Mouse (Mus musculus) MEL (cell line): Measurements from ENCODE around the gene Fam13a. TPM values are rescaled to one million over a fixed set of nuclear protein-coding genes. Genes with fewer than 3 reads are reported as not detected.

Experiments
- DNase-seq: peaks from one replicate; pipeline ENCODE4 v3.0.0; 2011; ENCODE audit warnings: low read depth, low spot score
- H3K27ac ChIP-seq: 2 replicates; pipeline ENCODE4 v1.5.1; 2012; ENCODE audit warnings: low read depth, mild to moderate bottlenecking, control low read depth, low read length, moderate library complexity; ENCODE audit not compliant: control insufficient read depth
- H3K27me3 ChIP-seq, 2 experiments: fragments of 150-350 bp in 1 of 2; sonication (generic) in 1 of 2; 2 replicates each; pipeline ENCODE4 v1.6.1; 2012; ENCODE audit warnings: low read length in 2 of 2, mild to moderate bottlenecking in 2 of 2, improper control_type of control experiment in 1 of 2, moderate library complexity in 1 of 2; ENCODE audit not compliant: insufficient read depth in 2 of 2, control insufficient read depth in 1 of 2
- H3K36me3 ChIP-seq, 2 experiments: 2 replicates each; pipeline ENCODE4 v1.6.1; 2012 to 2014; ENCODE audit warnings: low read length in 2 of 2, improper control_type of control experiment in 1 of 2, inconsistent platforms in 1 of 2, mild to moderate bottlenecking in 1 of 2; ENCODE audit not compliant: insufficient read depth in 2 of 2, control insufficient read depth in 1 of 2
- H3K4me1 ChIP-seq, 2 experiments: fragments of 150-350 bp in 1 of 2; sonication (generic) in 1 of 2; 2 replicates each; pipeline ENCODE4 v1.6.1; 2012; ENCODE audit warnings: low read length in 2 of 2, improper control_type of control experiment in 1 of 2, mild to moderate bottlenecking in 1 of 2; ENCODE audit not compliant: insufficient read depth in 2 of 2, control insufficient read depth in 1 of 2
- H3K4me3 ChIP-seq, 2 experiments: fragments of 150-350 bp in 1 of 2; sonication (generic) in 1 of 2; 2 replicates each; pipeline ENCODE4 v1.5.1; 2012; ENCODE audit warnings: low read depth in 2 of 2, low read length in 2 of 2, mild to moderate bottlenecking in 2 of 2, moderate library complexity in 2 of 2, control low read depth in 1 of 2, improper control_type of control experiment in 1 of 2; ENCODE audit not compliant: control insufficient read depth in 1 of 2, insufficient read depth in 1 of 2
- H3K79me2 ChIP-seq: 2 replicates; pipeline ENCODE4 v1.6.1; 2012; ENCODE audit warnings: mild to moderate bottlenecking, low read length, moderate library complexity; ENCODE audit not compliant: control insufficient read depth, poor library complexity, insufficient read depth
- H3K9ac ChIP-seq: 2 replicates; pipeline ENCODE4 v1.6.1; 2012; ENCODE audit warnings: low read depth, mild to moderate bottlenecking, control low read depth, low read length, moderate library complexity; ENCODE audit not compliant: control insufficient read depth, poor library complexity, severe bottlenecking
- H3K9me3 ChIP-seq: fragments of 150-350 bp; sonication (generic); replicated peaks from 2 replicates; pipeline ENCODE4 v1.6.1; 2012; ENCODE audit warnings: mild to moderate bottlenecking, low read length, improper control_type of control experiment, moderate library complexity; ENCODE audit not compliant: insufficient read depth
- CHD1 ChIP-seq: IDR thresholded peaks from 2 replicates; pipeline ENCODE4 v1.6.1; 2012; ENCODE audit warnings: low read depth, mild to moderate bottlenecking, inconsistent platforms, low read length, improper control_type of control experiment
- CHD2 ChIP-seq: IDR thresholded peaks from 2 replicates; pipeline ENCODE4 v1.6.1; 2011; ENCODE audit warnings: low read length, improper control_type of control experiment
- EP300 ChIP-seq, 2 experiments: IDR thresholded peaks; 2 replicates each; pipeline ENCODE4 v1.6.1; 2011; ENCODE audit warnings: improper control_type of control experiment in 2 of 2, low read length in 2 of 2, low read depth in 1 of 2, mild to moderate bottlenecking in 1 of 2
- ETS1 ChIP-seq: IDR thresholded peaks from 2 replicates; pipeline ENCODE4 v1.6.1; 2012; ENCODE audit warnings: low read depth, mild to moderate bottlenecking, inconsistent platforms, low read length, improper control_type of control experiment, moderate library complexity
- GATA1 ChIP-seq: IDR thresholded peaks from 2 replicates; pipeline ENCODE4 v1.6.1; 2011; ENCODE audit warnings: low read depth, low read length, improper control_type of control experiment
- JUND ChIP-seq: IDR thresholded peaks from 2 replicates; pipeline ENCODE4 v1.6.1; 2011; ENCODE audit warnings: low read depth, mild to moderate bottlenecking, improper control_type of control experiment, low read length
- MAX ChIP-seq: IDR thresholded peaks from 2 replicates; pipeline ENCODE4 v1.6.1; 2011; ENCODE audit warnings: low read length, improper control_type of control experiment
- MAZ ChIP-seq: IDR thresholded peaks from 2 replicates; pipeline ENCODE4 v1.6.1; 2012; ENCODE audit warnings: low read depth, mild to moderate bottlenecking, inconsistent platforms, low read length, improper control_type of control experiment
- MEF2A ChIP-seq: IDR thresholded peaks from 2 replicates; pipeline ENCODE4 v1.6.1; 2014; ENCODE audit warnings: low read depth, mild to moderate bottlenecking, inconsistent platforms, low read length, improper control_type of control experiment; ENCODE audit not compliant: poor library complexity, insufficient replicate concordance, severe bottlenecking; ENCODE audit errors: extremely low read depth
- MXI1 ChIP-seq: IDR thresholded peaks from 2 replicates; pipeline ENCODE4 v1.6.1; 2011; ENCODE audit warnings: mild to moderate bottlenecking, low read depth, low read length, improper control_type of control experiment
- MYC ChIP-seq: IDR thresholded peaks from 2 replicates; pipeline ENCODE4 v1.6.1; 2011; ENCODE audit warnings: low read depth, mild to moderate bottlenecking, low read length, improper control_type of control experiment, moderate library complexity
- NELFE ChIP-seq: IDR thresholded peaks from 2 replicates; pipeline ENCODE4 v1.6.1; 2011; ENCODE audit warnings: low read depth, low read length, improper control_type of control experiment
- NRF1 ChIP-seq: IDR thresholded peaks from 2 replicates; pipeline ENCODE4 v1.6.1; 2014; ENCODE audit warnings: low read depth, mild to moderate bottlenecking, inconsistent platforms, low read length, improper control_type of control experiment, moderate library complexity; ENCODE audit not compliant: poor library complexity, insufficient read depth, severe bottlenecking
- POLR2AphosphoS5 ChIP-seq: IDR thresholded peaks from 2 replicates; pipeline ENCODE4 v1.6.1; 2012; ENCODE audit warnings: low read depth, borderline replicate concordance, mild to moderate bottlenecking, inconsistent platforms, low read length, moderate library complexity, mixed read lengths
- RCOR1 ChIP-seq: IDR thresholded peaks from 2 replicates; pipeline ENCODE4 v1.6.1; 2012; ENCODE audit warnings: low read depth, mild to moderate bottlenecking, inconsistent platforms, low read length, improper control_type of control experiment
- TAL1 ChIP-seq: IDR thresholded peaks from 2 replicates; pipeline ENCODE4 v1.6.1; 2012; ENCODE audit warnings: mild to moderate bottlenecking, inconsistent platforms, low read length, moderate library complexity, mixed read lengths
- UBTF ChIP-seq: IDR thresholded peaks from 2 replicates; pipeline ENCODE4 v1.6.1; 2012; ENCODE audit warnings: low read depth, mild to moderate bottlenecking, inconsistent platforms, low read length, improper control_type of control experiment, moderate library complexity, borderline replicate concordance; ENCODE audit not compliant: insufficient read depth
- USF1 ChIP-seq: IDR thresholded peaks from 2 replicates; pipeline ENCODE4 v1.6.1; 2014; ENCODE audit warnings: low read depth, mild to moderate bottlenecking, inconsistent platforms, low read length, improper control_type of control experiment, moderate library complexity
- USF2 ChIP-seq, 2 experiments: IDR thresholded peaks; 2 replicates each; pipeline ENCODE4 v1.6.1; 2011 to 2012; ENCODE audit warnings: improper control_type of control experiment in 2 of 2, low read length in 2 of 2, borderline replicate concordance in 1 of 2, inconsistent platforms in 1 of 2, low read depth in 1 of 2, mild to moderate bottlenecking in 1 of 2; ENCODE audit not compliant: insufficient read depth in 1 of 2
- ZC3H11A ChIP-seq: IDR thresholded peaks from 2 replicates; pipeline ENCODE4 v1.6.1; 2012; ENCODE audit warnings: low read depth, mild to moderate bottlenecking, inconsistent platforms, low read length, improper control_type of control experiment
- ZKSCAN1 ChIP-seq: IDR thresholded peaks from 2 replicates; pipeline ENCODE4 v1.6.1; 2012; ENCODE audit warnings: low read depth, mild to moderate bottlenecking, inconsistent platforms, low read length, improper control_type of control experiment, moderate library complexity
- ZMIZ1 ChIP-seq: IDR thresholded peaks from 2 replicates; pipeline ENCODE4 v1.6.1; 2012; ENCODE audit warnings: low read depth, mild to moderate bottlenecking, inconsistent platforms, low read length, improper control_type of control experiment, moderate library complexity
- ZNF384 ChIP-seq: IDR thresholded peaks from 2 replicates; pipeline ENCODE4 v1.6.1; 2012; ENCODE audit warnings: low read depth, mild to moderate bottlenecking, inconsistent platforms, low read length, improper control_type of control experiment
- polyA plus RNA-seq, 2 experiments: library from polyadenylated mRNA; stranded (reverse) in 1 of 2; unstranded in 1 of 2; fragments of >175 nt in 1 of 2; fragments of >200 nt in 1 of 2; gene quantifications; 2 replicates each; pipeline versions ENCODE4 v1.2.1 to v1.2.4; 2012; ENCODE audit warnings: low replicate concordance in 2 of 2, low read depth in 1 of 2; ENCODE audit not compliant: insufficient read length in 2 of 2, insufficient read depth in 1 of 2, missing spikeins in 1 of 2
- total RNA-seq: library from RNA; depleted of rRNA; stranded (reverse); fragments of 300-350 nt; gene quantifications from 2 replicates; pipeline ENCODE4 v1.2.3, GENCODE M21; 2012

Fam13a gene
- total and polyA plus RNA-seq, 3 experiments, result not detected

GRCm38 (mm10) chr6:59064440-59064839 is 40.1 kb upstream of the Fam13a start:
- no peak overlapping the region for H3K27ac ChIP-seq
- no peaks in the 10 kb centered on the region for H3K9me3 ChIP-seq
- DNase-seq, result no peak
- no peak overlapping the region for H3K4me3 ChIP-seq
- no peaks in the 10 kb centered on the region for H3K79me2 ChIP-seq
- H3K27me3 ChIP-seq, result no peaks in the 10 kb centered on the region
- no peaks in the 10 kb centered on the region for H3K36me3 ChIP-seq
- no peak overlapping the region for H3K9ac ChIP-seq
- TF ChIP-seq UBTF, result no peak
- TF ChIP-seq ZC3H11A, result no peak
- no peak for TF ChIP-seq MAZ
- TF ChIP-seq NELFE, result no peak
- no peak for TF ChIP-seq JUND
- TF ChIP-seq ZMIZ1, result no peak
- no peak for TF ChIP-seq EP300 (IDR thresholded peaks at IDR 0.05; ENCODE audit: low read depth in 1 of 2, low read length in 2 of 2)
- no peak for TF ChIP-seq RCOR1
- H3K4me1 ChIP-seq, result no peaks in the 10 kb centered on the region

- no peak for DNase-seq
- H3K27me3 ChIP-seq, result no peaks in the 10 kb centered on the region
Observed at GRCm38 (mm10) chr6:59053232-59053631, 28.9 kb upstream of the Fam13a start.

GRCm38 (mm10) chr6:59039719-59040118 is 15.4 kb upstream of the Fam13a start:
- Histone ChIP-seq H3K79me2 (no peaks in the 10 kb centered on the region), H3K27me3 (no peaks in the 10 kb centered on the region; a peak in 1 of 4 replicates)
- DNase-seq, result no peak

More at GRCm38 (mm10) chr6:59053232-59053631, 28.9 kb upstream of the Fam13a start:
- H3K27ac ChIP-seq, result no peak overlapping the region
- H3K36me3 ChIP-seq, result no peaks in the 10 kb centered on the region
- no peak overlapping the region for H3K9ac ChIP-seq
- no peaks in the 10 kb centered on the region for H3K79me2 ChIP-seq
- no peak overlapping the region for H3K4me3 ChIP-seq
- TF ChIP-seq MEF2A, result no peak
- TF ChIP-seq ZKSCAN1, result no peak
- no peak for TF ChIP-seq GATA1
- TF ChIP-seq USF2 (IDR thresholded peaks at IDR 0.05; ENCODE audit: borderline replicate concordance in 1 of 2, insufficient read depth in 1 of 2, low read depth in 1 of 2, low read length in 2 of 2), result no peak
- TF ChIP-seq USF1, result no peak
- TF ChIP-seq CHD1, result no peak
- no peak for TF ChIP-seq POLR2AphosphoS5
- TF ChIP-seq CHD2, result no peak
- H3K9me3 ChIP-seq, result no peaks in the 10 kb centered on the region
- H3K4me1 ChIP-seq, result no peaks in the 10 kb centered on the region

More at GRCm38 (mm10) chr6:59039719-59040118, 15.4 kb upstream of the Fam13a start:
- Histone ChIP-seq H3K4me1 (no peaks in the 10 kb centered on the region), H3K4me3 (no peak overlapping the region), H3K27ac (no peak overlapping the region), H3K36me3 (no peaks in the 10 kb centered on the region), H3K9me3 (no peaks in the 10 kb centered on the region), H3K9ac (no peak overlapping the region)
- TF ChIP-seq CHD1, result no peak
- TF ChIP-seq UBTF, result no peak
- TF ChIP-seq POLR2AphosphoS5, result no peak
- TF ChIP-seq MAX, result no peak
- TF ChIP-seq TAL1, result no peak
- no peak for TF ChIP-seq MYC
- no peak for TF ChIP-seq NRF1
- no peak for TF ChIP-seq ETS1
- TF ChIP-seq ZKSCAN1, result no peak
- TF ChIP-seq MXI1, result no peak
- TF ChIP-seq ZNF384, result no peak
